Mouse (Mus musculus): ENCODE data around the gene Tead1.

- no peak for TF ChIP-seq CTCF (IDR thresholded peaks at IDR 0.05; ENCODE audit: insufficient read depth, low read depth, low read length)
- TF ChIP-seq POLR2A (IDR thresholded peaks at IDR 0.05; ENCODE audit: insufficient read depth, low read depth, low read length), result no peak
Observed at GRCm38 (mm10) chr7:112885546-112885945, 206.4 kb downstream of the Tead1 start.
